Mouse (Mus musculus) forebrain, embryonic 11.5 days (tissue): ENCODE results near the gene Tmod1. TPM values are rescaled to one million over a fixed set of nuclear protein-coding genes. Genes with fewer than 3 reads are reported as not detected.

Source experiments
- ATAC-seq: fragments of 200-750 bp; cut with Nextera tagmentation; replicated peaks from 2 replicates; pipeline ENCODE4 v1.8.0; 2017; ENCODE audit warnings: moderate TSS enrichment; ENCODE audit not compliant: low FRiP score
- DNase-seq: peaks from one replicate; pipeline ENCODE4 v3.0.0-alpha.2; 2017; ENCODE audit warnings: low spot score
- H3K27ac ChIP-seq: fragments of 300-500 bp; sonication (generic); 2 replicates; pipeline ENCODE4 v1.5.1; 2014; ENCODE audit warnings: low read depth, low read length
- H3K27me3 ChIP-seq: fragments of 300-500 bp; sonication (generic); 2 replicates; pipeline ENCODE4 v1.6.1; 2014; ENCODE audit warnings: mild to moderate bottlenecking, low read length, mixed read lengths; ENCODE audit not compliant: control insufficient read depth, insufficient read depth
- H3K36me3 ChIP-seq: fragments of 300-500 bp; sonication (generic); 2 replicates; pipeline ENCODE4 v1.6.1; 2014; ENCODE audit warnings: mild to moderate bottlenecking, low read length, moderate library complexity, mixed read lengths; ENCODE audit not compliant: control insufficient read depth, insufficient read depth
- H3K4me1 ChIP-seq: fragments of 300-500 bp; sonication (generic); replicated peaks from 2 replicates; pipeline ENCODE4 v1.6.1; 2014; ENCODE audit warnings: low read length, mixed read lengths; ENCODE audit not compliant: control insufficient read depth, insufficient read depth
- H3K4me2 ChIP-seq: fragments of 300-500 bp; sonication (generic); 2 replicates; pipeline ENCODE4 v1.6.1; 2014; ENCODE audit warnings: low read depth, mild to moderate bottlenecking, low read length, moderate library complexity, mixed read lengths; ENCODE audit not compliant: severe bottlenecking
- H3K4me3 ChIP-seq: fragments of 300-500 bp; sonication (generic); 2 replicates; pipeline ENCODE4 v1.5.1; 2014; ENCODE audit warnings: low read depth, low read length
- H3K9ac ChIP-seq: fragments of 300-500 bp; sonication (generic); 2 replicates; pipeline ENCODE4 v1.6.1; 2014; ENCODE audit warnings: low read length
- H3K9me3 ChIP-seq: fragments of 300-500 bp; sonication (generic); 2 replicates; pipeline ENCODE4 v1.6.1; 2016; ENCODE audit warnings: low read length, mixed read lengths; ENCODE audit not compliant: control insufficient read depth
- WGBS: fragments of 180-500 bp; shearing (Covaris S2); extraction: QIAGEN DNeasy Blood & Tissue Kit; methylation state at CpG from one replicate; pipeline ENCODE4 v1.1.7; 2014; 5-methylcytosine and 5-hydroxymethylcytosine counted together
- polyA plus RNA-seq: library from polyadenylated mRNA; unstranded; fragments of >200 nt; fragmentation: Nextera tagmentation; extraction: Ambion mirVana; gene quantifications from 2 replicates; pipeline ENCODE4 v1.2.1, GENCODE M21; 2014

Gene Tmod1
- polyA plus RNA-seq, 1 experiment from 2014 or later, result 2.6 TPM

- DNase-seq (no peak), ATAC-seq (no peak)
- H3K4me1 ChIP-seq, result peaks cover 14% of the 10 kb centered on the region
- H3K9me3 ChIP-seq, result no peaks in the 10 kb centered on the region
- no peak overlapping the region for H3K4me3 ChIP-seq
- H3K27ac ChIP-seq, result no peak overlapping the region
- H3K36me3 ChIP-seq, result no peaks in the 10 kb centered on the region
- 37% methylated on average over 5 of the region's 5 CpGs for WGBS
- no peak overlapping the region for H3K9ac ChIP-seq
- H3K27me3 ChIP-seq, result peaks cover 34% of the 10 kb centered on the region
- 0 out of 2 replicates have a peak overlapping the region, but pooled peaks have one; percentile 8 for H3K4me2 ChIP-seq
Observed at GRCm38 (mm10) chr4:46042505-46042850, 3.7 kb downstream of the Tmod1 start.

DNA sequence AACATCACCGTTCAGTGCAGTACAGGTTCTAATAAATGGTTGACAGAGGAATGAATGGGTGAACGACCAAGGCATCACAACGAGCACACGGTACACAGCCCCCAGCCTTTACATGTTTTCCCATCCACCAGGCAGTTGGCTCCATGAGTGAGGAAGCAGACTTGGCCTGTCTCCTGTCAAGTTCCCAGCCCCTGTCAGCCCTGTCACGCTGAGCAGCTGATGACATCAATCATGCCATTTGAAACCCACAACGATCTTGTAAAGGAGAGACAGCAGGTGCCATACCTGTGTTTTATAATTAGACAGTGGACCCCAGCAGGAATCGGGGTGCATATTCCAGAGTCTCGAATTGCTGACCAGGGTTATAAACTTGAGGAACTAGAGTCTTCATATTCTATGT, 4.6 kb downstream of the Tmod1 start:
- WGBS, result 82% methylated on average over 8 of the region's 8 CpGs
- no peaks in the 10 kb centered on the region for H3K9me3 ChIP-seq
- H3K9ac ChIP-seq, result no peak overlapping the region
- peaks cover 14% of the 10 kb centered on the region for H3K4me1 ChIP-seq
- H3K4me3 ChIP-seq, result no peak overlapping the region
- H3K27ac ChIP-seq, result no peak overlapping the region
- DNase-seq, result no peak
- peaks cover 25% of the 10 kb centered on the region for H3K27me3 ChIP-seq
- no peak for ATAC-seq
- no peak overlapping the region for H3K4me2 ChIP-seq
- no peaks in the 10 kb centered on the region for H3K36me3 ChIP-seq

GRCm38 (mm10) chr4:46047971-46048370, 9.2 kb downstream of the Tmod1 start:
- WGBS, result 74% methylated on average over 4 of the region's 4 CpGs

DNA sequence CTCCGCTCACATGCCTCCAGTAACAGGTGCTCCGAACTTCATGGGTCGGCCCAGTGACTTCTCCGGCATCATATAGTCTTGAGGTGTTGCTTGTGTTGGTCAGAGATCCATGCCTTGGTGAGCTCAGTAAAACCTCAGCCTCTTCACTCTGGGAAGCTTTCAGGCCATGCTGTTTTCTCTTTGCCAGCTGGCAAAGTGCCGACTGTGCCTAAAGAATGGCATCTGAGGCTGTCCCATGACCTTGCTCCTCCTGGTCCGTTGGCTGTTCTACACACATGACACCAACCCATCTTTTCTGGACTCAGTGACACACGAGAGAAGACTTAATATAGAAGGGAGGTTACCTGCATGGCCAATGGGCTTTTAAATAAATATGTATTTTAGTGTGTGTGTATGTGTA, 9.7 kb downstream of the Tmod1 start:
- Histone ChIP-seq H3K9ac (no peak overlapping the region), H3K4me3 (no peak overlapping the region), H3K4me2 (no peak overlapping the region), H3K27ac (no peak overlapping the region), H3K36me3 (no peaks in the 10 kb centered on the region), H3K4me1 (no peaks in the 10 kb centered on the region), H3K9me3 (no peaks in the 10 kb centered on the region), H3K27me3 (no peaks in the 10 kb centered on the region)
- 94% methylated on average over 7 of the region's 7 CpGs for WGBS
- DNase-seq (no peak), ATAC-seq (no peak)

More at GRCm38 (mm10) chr4:46047971-46048370, 9.2 kb downstream of the Tmod1 start:
- H3K27ac ChIP-seq, result no peak overlapping the region
- H3K36me3 ChIP-seq, result no peaks in the 10 kb centered on the region
- no peak for DNase-seq
- H3K4me3 ChIP-seq, result no peak overlapping the region
- H3K9me3 ChIP-seq, result no peaks in the 10 kb centered on the region
- ATAC-seq, result no peak
- H3K27me3 ChIP-seq, result no peaks in the 10 kb centered on the region
- no peak overlapping the region for H3K9ac ChIP-seq
- H3K4me1 ChIP-seq, result no peaks in the 10 kb centered on the region
- no peak overlapping the region for H3K4me2 ChIP-seq

- H3K4me2 ChIP-seq, result no peak overlapping the region
- no peaks in the 10 kb centered on the region for H3K4me1 ChIP-seq
- 83% methylated on average over 9 of the region's 9 CpGs for WGBS
- ATAC-seq, result no peak
- H3K4me3 ChIP-seq, result no peak overlapping the region
- no peak overlapping the region for H3K27ac ChIP-seq
- H3K36me3 ChIP-seq, result no peaks in the 10 kb centered on the region
- no peak for DNase-seq
- H3K27me3 ChIP-seq, result no peaks in the 10 kb centered on the region
- no peak overlapping the region for H3K9ac ChIP-seq
- H3K9me3 ChIP-seq, result no peaks in the 10 kb centered on the region
Observed at GRCm38 (mm10) chr4:46053323-46054107, 14.8 kb downstream of the Tmod1 start.

GRCm38 (mm10) chr4:46056163-46056562, 17.4 kb downstream of the Tmod1 start:
- no peak overlapping the region for H3K9ac ChIP-seq
- no peak overlapping the region for H3K27ac ChIP-seq
- no peaks in the 10 kb centered on the region for H3K36me3 ChIP-seq
- 88% methylated on average over 5 of the region's 5 CpGs for WGBS
- H3K27me3 ChIP-seq, result no peaks in the 10 kb centered on the region
- DNase-seq, result no peak
- no peaks in the 10 kb centered on the region for H3K9me3 ChIP-seq
- no peak overlapping the region for H3K4me3 ChIP-seq
- H3K4me1 ChIP-seq, result no peaks in the 10 kb centered on the region
- ATAC-seq, result no peak
- H3K4me2 ChIP-seq, result no peak overlapping the region

DNA sequence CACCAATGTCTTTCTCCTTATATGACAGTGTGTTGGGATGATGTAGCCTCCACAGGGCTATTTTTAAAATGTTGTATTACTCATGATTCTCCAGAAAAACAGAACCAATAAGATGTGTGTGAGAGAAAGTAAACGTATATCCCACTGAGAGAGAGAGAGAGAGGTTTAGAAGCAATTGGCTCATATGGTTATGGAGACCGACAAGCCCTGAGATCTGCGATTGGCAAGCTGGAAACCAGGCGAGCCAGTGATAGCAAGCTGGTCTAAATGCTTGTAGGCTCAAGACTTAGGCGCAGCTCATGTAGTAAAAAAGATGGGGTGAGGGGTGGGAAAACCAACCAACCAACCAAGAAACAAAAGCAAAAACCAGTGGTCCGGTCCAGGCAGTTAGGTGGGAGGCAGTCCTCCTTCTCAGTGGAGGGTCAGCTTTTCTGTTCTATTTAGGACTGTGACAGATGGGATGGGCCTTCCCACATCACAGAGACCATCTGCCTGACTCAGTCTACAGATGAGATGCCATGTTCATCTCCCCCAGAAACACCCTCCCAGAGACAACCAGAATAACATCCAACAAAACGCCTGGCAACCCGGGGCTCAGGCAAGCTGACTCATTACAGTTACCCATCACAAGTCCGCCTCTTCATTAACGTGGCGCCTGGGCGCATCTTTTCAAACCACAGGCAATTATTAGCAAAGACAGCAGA, 22.7 kb downstream of the Tmod1 start:
- Histone ChIP-seq H3K36me3 (no peaks in the 10 kb centered on the region), H3K9me3 (no peaks in the 10 kb centered on the region), H3K4me2 (no peak overlapping the region), H3K27me3 (no peaks in the 10 kb centered on the region), H3K9ac (no peak overlapping the region), H3K27ac (no peak overlapping the region), H3K4me3 (no peak overlapping the region), H3K4me1 (no peaks in the 10 kb centered on the region)
- DNase-seq (no peak), ATAC-seq (no peak)
- 90% methylated on average over 12 of the region's 12 CpGs for WGBS

- Histone ChIP-seq H3K9ac (no peak overlapping the region), H3K27ac (no peak overlapping the region)
- 83% methylated on average over 4 of the region's 4 CpGs for WGBS
Observed at GRCm38 (mm10) chr4:46063841-46064240, 25.1 kb downstream of the Tmod1 start.

More at GRCm38 (mm10) chr4:46063841-46064240, 25.1 kb downstream of the Tmod1 start:
- Histone ChIP-seq H3K4me3 (no peak overlapping the region), H3K9me3 (no peaks in the 10 kb centered on the region), H3K36me3 (no peaks in the 10 kb centered on the region), H3K27me3 (no peaks in the 10 kb centered on the region), H3K4me2 (no peak overlapping the region), H3K4me1 (no peaks in the 10 kb centered on the region)
- DNase-seq, result no peak
- no peak for ATAC-seq
